Comparison of ENCODE assay signal across 8 mouse cellular contexts in genomic region chr5:99251379-99252202, GRCm38 (mm10).
DNase-seq lines count a peak whose midpoint lies in the region; ATAC-seq and TF ChIP-seq lines count a peak whose summit lies in the region.

No protein-coding gene starts in this region.

- H3K4me3 ChIP-seq in kidney, embryonic 15.5 days (replicated peaks): peak overlapping the region; percentile 76
- H3K4me3 ChIP-seq in bone marrow macrophage, adult 2 months (ENCODE audit: insufficient read depth, low read length): peak overlapping the region; percentile 73
- peak overlapping the region; percentile 77 for H3K4me3 ChIP-seq in hindbrain, embryonic 14.5 days (replicated peaks; ENCODE audit: low read length)
- H3K4me3 ChIP-seq in liver, embryonic 16.5 days (ENCODE audit: low read depth, low read length): peak overlapping the region; percentile 78
- H3K4me3 ChIP-seq in neural tube, embryonic 14.5 days (ENCODE audit: low read depth, low read length): peak overlapping the region; percentile 63

- peaks cover 21% of the 10 kb centered on the region for H3K4me1 ChIP-seq in kidney, embryonic 15.5 days
- H3K4me1 ChIP-seq in bone marrow macrophage, adult 2 months (ENCODE audit: control insufficient read depth, insufficient read depth, low read length): peaks cover 23% of the 10 kb centered on the region
- H3K4me1 ChIP-seq in hindbrain, embryonic 14.5 days (replicated peaks; ENCODE audit: control insufficient read depth, insufficient read depth, low read length): peaks cover 27% of the 10 kb centered on the region
- H3K4me1 ChIP-seq in liver, embryonic 16.5 days (ENCODE audit: control insufficient read depth, low read depth, low read length): peaks cover 8% of the 10 kb centered on the region
- H3K4me1 ChIP-seq in neural tube, embryonic 14.5 days (ENCODE audit: control insufficient read depth, insufficient read depth, low read length): peaks cover 26% of the 10 kb centered on the region

- TF ChIP-seq POLR2A in bone marrow macrophage, adult 2 months (IDR thresholded peaks at IDR 0.05; ENCODE audit: borderline replicate concordance, low read depth, low read length): no peak

- peak overlapping the region; percentile 90 for H3K4me2 ChIP-seq in kidney, embryonic 15.5 days
- H3K4me2 ChIP-seq in hindbrain, embryonic 14.5 days (replicated peaks): peak overlapping the region; percentile 69
- H3K4me2 ChIP-seq in liver, embryonic 16.5 days (ENCODE audit: low read depth, low read length): peak overlapping the region; percentile 86
- peak overlapping the region; percentile 80 for H3K4me2 ChIP-seq in neural tube, embryonic 14.5 days (ENCODE audit: low read depth, low read length)

- no peak for DNase-seq in kidney, adult 11 months
- peak; percentile 57 for DNase-seq in hindbrain, embryonic 14.5 days (ENCODE audit: low spot score)
- DNase-seq in spleen, postnatal 14 days (ENCODE audit: low spot score in 2 of 2): no peak

- H3K27me3 ChIP-seq in kidney, embryonic 15.5 days: peaks cover 16% of the 10 kb centered on the region
- H3K27me3 ChIP-seq in hindbrain, embryonic 14.5 days (ENCODE audit: control insufficient read depth, insufficient read depth, low read length): no peaks in the 10 kb centered on the region; the same call in 1 of the 2 replicates
- peaks cover 4% of the 10 kb centered on the region; the same call in 1 of the 2 replicates for H3K27me3 ChIP-seq in liver, embryonic 16.5 days (ENCODE audit: control insufficient read depth, insufficient read depth, low read depth, low read length)
- no peaks in the 10 kb centered on the region for H3K27me3 ChIP-seq in neural tube, embryonic 14.5 days (ENCODE audit: control insufficient read depth, insufficient read depth, low read length)

- no peaks in the 10 kb centered on the region for H3K36me3 ChIP-seq in kidney, embryonic 15.5 days
- H3K36me3 ChIP-seq in hindbrain, embryonic 14.5 days (replicated peaks; ENCODE audit: control insufficient read depth, insufficient read depth): no peaks in the 10 kb centered on the region
- H3K36me3 ChIP-seq in liver, embryonic 16.5 days (ENCODE audit: control insufficient read depth, insufficient read depth): no peaks in the 10 kb centered on the region
- no peaks in the 10 kb centered on the region for H3K36me3 ChIP-seq in neural tube, embryonic 14.5 days (ENCODE audit: control insufficient read depth, insufficient read depth, low read length)

- 6% methylated on average over 34 of the region's 34 CpGs for WGBS in kidney, embryonic 15.5 days
- 3% methylated on average over 34 of the region's 34 CpGs for WGBS in hindbrain, embryonic 14.5 days
- WGBS in liver, embryonic 16.5 days (ENCODE audit: insufficient replicate concordance): 2% methylated on average over 34 of the region's 34 CpGs
- WGBS in neural tube, embryonic 14.5 days: 2% methylated on average over 34 of the region's 34 CpGs

- no peak for TF ChIP-seq CTCF in bone marrow macrophage, adult 2 months (IDR thresholded peaks at IDR 0.05; ENCODE audit: low read depth, low read length)

- H3K27ac ChIP-seq in kidney, embryonic 15.5 days: 0 out of 2 replicates have a peak overlapping the region, but pooled peaks have one; percentile 87
- H3K27ac ChIP-seq in bone marrow macrophage, adult 2 months (ENCODE audit: insufficient read depth, low read depth, low read length): peak overlapping the region; percentile 70
- H3K27ac ChIP-seq in hindbrain, embryonic 14.5 days: peak overlapping the region; percentile 43
- peak overlapping the region; percentile 57 for H3K27ac ChIP-seq in liver, embryonic 16.5 days (ENCODE audit: low read length)
- peak overlapping the region; percentile 74 for H3K27ac ChIP-seq in neural tube, embryonic 14.5 days (ENCODE audit: low read depth, low read length)

- no peak for ATAC-seq in kidney, embryonic 15.5 days (replicated peaks; ENCODE audit: low FRiP score)
- peak; percentile 39 for ATAC-seq in frontal cortex, adult (ENCODE audit: low TSS enrichment)
- ATAC-seq in hindbrain, embryonic 14.5 days (ENCODE audit: low FRiP score): peak; percentile 2; the same call in 1 of the 2 replicates
- ATAC-seq in liver, embryonic 16.5 days (ENCODE audit: low read depth): no peak
- peak; percentile 23; the same call in 1 of the 2 replicates for ATAC-seq in neural tube, embryonic 14.5 days (ENCODE audit: low read depth)

- H3K9me3 ChIP-seq in kidney, embryonic 15.5 days (replicated peaks): no peaks in the 10 kb centered on the region
- H3K9me3 ChIP-seq in hindbrain, embryonic 14.5 days (ENCODE audit: control insufficient read depth, low read length): no peaks in the 10 kb centered on the region
- H3K9me3 ChIP-seq in liver, embryonic 16.5 days (replicated peaks; ENCODE audit: control insufficient read depth, low read length): no peaks in the 10 kb centered on the region
- no peaks in the 10 kb centered on the region for H3K9me3 ChIP-seq in neural tube, embryonic 14.5 days (ENCODE audit: control insufficient read depth, low read length)

- peak overlapping the region; percentile 59 for H3K9ac ChIP-seq in kidney, embryonic 15.5 days
- peak overlapping the region; percentile 79 for H3K9ac ChIP-seq in hindbrain, embryonic 14.5 days
- peak overlapping the region; percentile 75 for H3K9ac ChIP-seq in liver, embryonic 16.5 days (ENCODE audit: low read depth, low read length)
- H3K9ac ChIP-seq in neural tube, embryonic 14.5 days (replicated peaks; ENCODE audit: low read depth, low read length): peak overlapping the region; percentile 57

Comparison
In these comparisons a context has a peak if more than half of its experiments do, and no peak if none do; other contexts are left out.
1. ATAC-seq: peak in frontal cortex, adult (single experiment), hindbrain, embryonic 14.5 days (single experiment) and neural tube, embryonic 14.5 days (single experiment); none in kidney, embryonic 15.5 days (single experiment) and liver, embryonic 16.5 days (single experiment).
2. Peak in every context shown above with its lines, with median percentiles within 50 percentile points of each other: H3K27ac ChIP-seq, H3K4me2 ChIP-seq, H3K4me3 ChIP-seq and H3K9ac ChIP-seq.